Mouse (Mus musculus) forebrain, embryonic 13.5 days (tissue): ENCODE data around the gene Gltp. TPM values are rescaled to one million over a fixed set of nuclear protein-coding genes. Genes with fewer than 3 reads are reported as not detected.

Source experiments
- ATAC-seq: fragments of 200-750 bp; cut with Nextera tagmentation; 2 replicates; pipeline ENCODE4 v1.8.0; 2017
- H3K27ac ChIP-seq: fragments of 300-500 bp; sonication (generic); 2 replicates; pipeline ENCODE4 v1.5.1; 2015; ENCODE audit warnings: inconsistent platforms, mild to moderate bottlenecking, moderate library complexity
- H3K27me3 ChIP-seq: fragments of 300-500 bp; sonication (generic); 2 replicates; pipeline ENCODE4 v1.6.1; 2015; ENCODE audit warnings: mild to moderate bottlenecking, inconsistent platforms
- H3K36me3 ChIP-seq: fragments of 300-500 bp; sonication (generic); 2 replicates; pipeline ENCODE4 v1.6.1; 2015; ENCODE audit warnings: mild to moderate bottlenecking, inconsistent platforms; ENCODE audit not compliant: poor library complexity, severe bottlenecking
- H3K4me1 ChIP-seq: fragments of 300-500 bp; sonication (generic); 2 replicates; pipeline ENCODE4 v1.6.1; 2015; ENCODE audit warnings: inconsistent platforms
- H3K4me2 ChIP-seq: fragments of 300-500 bp; sonication (generic); 2 replicates; pipeline ENCODE4 v1.6.1; 2015; ENCODE audit warnings: inconsistent platforms, mild to moderate bottlenecking, moderate library complexity
- H3K4me3 ChIP-seq: fragments of 300-500 bp; sonication (generic); 2 replicates; pipeline ENCODE4 v1.5.1; 2015; ENCODE audit warnings: mild to moderate bottlenecking, inconsistent platforms
- H3K9ac ChIP-seq: fragments of 300-500 bp; sonication (generic); 2 replicates; pipeline ENCODE4 v1.6.1; 2015; ENCODE audit warnings: mild to moderate bottlenecking, inconsistent platforms
- H3K9me3 ChIP-seq: fragments of 300-500 bp; sonication (generic); replicated peaks from 2 replicates; pipeline ENCODE4 v1.6.1; 2016; ENCODE audit warnings: inconsistent platforms
- WGBS: fragments of 180-500 bp; shearing (Covaris S2); methylation state at CpG from one replicate; pipeline ENCODE4 v1.1.7; 2015; 5-methylcytosine and 5-hydroxymethylcytosine counted together
- polyA plus RNA-seq: library from polyadenylated mRNA; unstranded; fragments of >200 nt; fragmentation: Nextera tagmentation; extraction: Ambion mirVana; gene quantifications from 2 replicates; pipeline ENCODE4 v1.2.1, GENCODE M21; 2015

Gltp gene
- polyA plus RNA-seq, 1 experiment from 2014 or later = 51.7 TPM

DNA sequence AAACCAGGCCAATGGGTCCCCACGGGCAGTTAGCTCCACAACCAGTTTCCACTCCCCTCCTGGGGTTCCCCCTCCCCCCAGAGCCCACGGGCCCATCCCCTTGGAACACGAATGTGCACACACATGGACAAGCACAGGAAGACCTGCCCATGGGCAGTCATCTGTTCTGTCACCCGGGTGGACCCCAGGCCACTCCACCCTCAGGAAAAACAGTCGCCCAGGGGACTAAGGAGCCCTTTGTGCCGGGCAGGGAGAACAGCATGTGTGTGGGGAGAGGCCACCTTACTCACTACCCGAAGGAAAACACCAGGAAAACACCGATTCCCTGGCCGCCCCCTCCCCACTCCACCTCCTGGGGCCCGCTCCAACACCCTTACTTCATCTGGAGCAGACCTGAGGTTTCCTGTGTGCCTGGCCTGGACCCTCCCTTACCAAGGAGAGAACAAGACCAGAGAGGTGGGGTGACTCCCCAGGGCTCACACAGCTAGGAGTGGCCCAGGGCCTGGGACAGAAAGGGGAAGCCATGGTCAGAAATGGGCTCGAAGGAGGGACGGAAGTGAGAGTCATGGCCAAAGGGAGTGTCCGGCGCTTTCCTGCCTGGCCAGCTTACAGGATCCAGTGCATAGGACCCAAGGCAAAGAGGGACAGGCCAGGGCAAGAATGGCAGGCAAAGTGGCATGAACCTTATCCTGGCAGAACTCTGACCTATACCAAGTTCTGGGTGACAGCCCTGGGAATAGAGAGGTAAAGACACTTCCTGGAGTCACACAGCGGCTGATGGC, 36.9 kb downstream of the Gltp start:
- 83% methylated on average over 13 of the region's 15 CpGs for WGBS
- H3K27me3 ChIP-seq = peaks cover 61% of the 10 kb centered on the region

DNA sequence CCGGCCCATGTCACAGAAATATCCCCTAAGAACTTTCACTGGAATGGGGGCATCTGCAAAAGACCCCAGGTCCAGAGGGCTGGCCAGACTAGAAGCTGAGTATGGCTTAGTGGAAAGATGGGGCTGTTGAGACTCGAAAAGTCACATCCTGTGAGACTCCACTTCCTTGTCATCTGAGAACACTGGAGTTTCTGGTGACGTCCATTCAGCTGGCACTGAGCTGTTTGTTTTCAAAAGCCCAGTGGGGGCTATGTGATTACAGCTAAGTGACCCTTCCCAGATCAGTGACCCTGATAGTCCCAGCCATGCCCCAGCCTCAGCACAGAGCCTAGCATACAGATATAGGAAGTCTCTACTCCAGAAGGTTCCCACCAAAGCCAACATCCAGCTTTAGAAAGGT, 39.3 kb downstream of the Gltp start:
- no peak for ATAC-seq
- Histone ChIP-seq H3K27ac (no peak overlapping the region), H3K36me3 (no peaks in the 10 kb centered on the region), H3K9ac (no peak overlapping the region), H3K4me3 (no peak overlapping the region), H3K4me2 (no peak overlapping the region), H3K27me3 (peaks cover 41% of the 10 kb centered on the region), H3K4me1 (peaks cover 19% of the 10 kb centered on the region), H3K9me3 (no peaks in the 10 kb centered on the region)
- 25% methylated on average over 3 of the region's 3 CpGs for WGBS

More for the DNA sequence above, 36.9 kb downstream of the Gltp start:
- H3K4me1 ChIP-seq = peaks cover 15% of the 10 kb centered on the region
- no peak for ATAC-seq
- no peak overlapping the region for H3K27ac ChIP-seq
- no peaks in the 10 kb centered on the region for H3K9me3 ChIP-seq
- no peak overlapping the region for H3K4me3 ChIP-seq
- no peak overlapping the region for H3K9ac ChIP-seq
- H3K4me2 ChIP-seq = no peak overlapping the region
- no peaks in the 10 kb centered on the region for H3K36me3 ChIP-seq

DNA sequence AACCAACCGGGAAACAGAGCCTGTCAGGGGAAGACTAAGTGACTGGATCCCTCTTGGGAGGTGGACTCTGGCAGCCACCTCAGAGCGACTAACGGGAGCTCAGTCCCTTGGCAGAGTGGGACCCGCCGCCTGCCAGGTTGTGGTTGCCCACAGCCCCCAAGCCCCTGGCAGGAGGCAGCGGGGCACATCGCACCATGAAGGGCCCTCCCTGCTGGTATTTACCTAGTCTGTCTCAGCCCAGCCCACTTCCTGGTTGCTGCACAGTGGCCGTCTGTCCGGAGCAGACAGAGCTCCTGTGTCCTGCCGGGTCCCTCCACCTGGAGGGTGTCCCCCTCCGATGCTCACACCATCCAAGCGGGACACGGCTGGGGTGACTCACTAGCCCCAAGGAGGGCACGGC, 39.8 kb downstream of the Gltp start:
- WGBS = 60% methylated on average over 14 of the region's 14 CpGs
- no peaks in the 10 kb centered on the region for H3K9me3 ChIP-seq
- no peak overlapping the region for H3K4me2 ChIP-seq
- no peak overlapping the region for H3K27ac ChIP-seq
- H3K9ac ChIP-seq = no peak overlapping the region
- no peak overlapping the region for H3K4me3 ChIP-seq
- ATAC-seq = no peak
- H3K36me3 ChIP-seq = no peaks in the 10 kb centered on the region
- peaks cover 39% of the 10 kb centered on the region for H3K27me3 ChIP-seq
- peaks cover 19% of the 10 kb centered on the region for H3K4me1 ChIP-seq

DNA sequence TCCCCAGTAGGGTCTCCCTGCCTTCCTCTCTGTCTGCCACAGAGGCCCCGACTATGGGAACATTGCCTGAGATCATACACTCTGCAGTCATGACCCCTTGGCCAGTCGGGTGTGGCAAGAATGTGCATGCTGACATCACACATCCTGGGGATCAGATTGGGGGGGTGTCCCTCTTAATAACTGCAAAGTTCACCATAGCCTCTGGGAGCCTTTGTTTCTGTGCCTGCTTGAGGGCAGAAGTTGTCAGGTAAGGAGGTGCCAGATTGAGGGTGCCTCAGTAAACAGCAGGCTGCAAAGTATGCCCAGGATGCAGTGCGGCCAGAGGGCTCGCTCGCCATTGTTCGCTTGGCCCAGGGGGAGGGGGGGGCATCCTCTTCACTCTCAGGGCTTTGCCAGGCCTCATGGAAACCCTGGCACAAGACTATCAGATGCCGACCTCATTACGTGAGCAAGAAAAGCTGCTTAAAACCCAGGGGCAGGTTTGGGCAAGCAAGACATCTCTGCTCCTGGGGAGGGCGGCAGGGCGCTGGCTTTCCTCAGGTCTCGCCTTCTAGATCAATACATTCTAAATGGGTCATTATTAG, 42.0 kb downstream of the Gltp start:
- Histone ChIP-seq H3K27me3 (peaks cover 30% of the 10 kb centered on the region), H3K9ac (no peak overlapping the region), H3K27ac (no peak overlapping the region), H3K36me3 (no peaks in the 10 kb centered on the region), H3K4me2 (no peak overlapping the region), H3K9me3 (no peaks in the 10 kb centered on the region), H3K4me3 (no peak overlapping the region), H3K4me1 (peaks cover 19% of the 10 kb centered on the region)
- WGBS = 73% methylated on average over 10 of the region's 11 CpGs
- ATAC-seq = no peak

DNA sequence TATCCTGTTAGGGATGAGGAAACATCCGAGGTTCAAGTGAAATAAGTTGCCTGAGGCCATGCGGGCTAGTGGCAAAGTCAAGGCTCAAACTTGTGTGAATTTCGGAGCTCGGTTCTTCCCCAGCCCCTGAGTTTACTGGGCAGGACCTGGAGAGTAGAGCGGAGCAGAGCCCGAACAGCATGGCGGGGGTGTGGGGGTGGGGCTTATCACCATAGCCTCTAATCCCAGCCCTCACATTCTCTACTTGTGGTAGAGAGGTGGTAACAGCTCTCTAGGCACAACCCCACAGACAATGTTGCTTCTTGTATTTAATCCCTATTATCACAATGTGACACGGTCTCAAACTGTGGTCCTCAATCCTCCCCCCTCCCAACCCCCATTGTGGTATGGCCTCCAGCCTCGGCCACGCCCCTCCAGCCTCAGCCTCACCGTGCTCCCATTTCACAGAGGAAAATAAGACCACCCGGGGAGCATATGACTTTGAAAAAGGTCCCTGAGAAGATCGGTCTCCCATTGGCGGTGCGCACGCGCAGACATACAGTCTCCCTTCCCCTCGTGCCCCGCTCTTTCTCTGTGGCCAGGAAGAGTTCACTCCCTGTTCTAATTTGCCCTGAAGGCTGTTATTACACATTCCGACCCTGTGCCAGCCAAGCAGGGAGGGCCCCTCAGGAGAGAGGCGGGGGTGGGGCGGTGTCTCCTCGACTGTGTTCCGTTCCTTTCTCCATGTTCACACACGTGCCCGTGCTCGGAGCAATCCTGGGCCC, 43.4 kb downstream of the Gltp start:
- 0 out of 2 replicates have a peak overlapping the region, but pooled peaks have one; percentile 10 for H3K27ac ChIP-seq
- peak overlapping the region; percentile 31 for H3K4me3 ChIP-seq
- H3K9ac ChIP-seq = peak overlapping the region; percentile 48
- H3K36me3 ChIP-seq = no peaks in the 10 kb centered on the region
- peak; percentile 75 for ATAC-seq
- H3K4me2 ChIP-seq = peak overlapping the region; percentile 58
- H3K9me3 ChIP-seq = no peaks in the 10 kb centered on the region
- peaks cover 19% of the 10 kb centered on the region for H3K4me1 ChIP-seq
- 2% methylated on average over 27 of the region's 27 CpGs for WGBS
- H3K27me3 ChIP-seq = peaks cover 36% of the 10 kb centered on the region

DNA sequence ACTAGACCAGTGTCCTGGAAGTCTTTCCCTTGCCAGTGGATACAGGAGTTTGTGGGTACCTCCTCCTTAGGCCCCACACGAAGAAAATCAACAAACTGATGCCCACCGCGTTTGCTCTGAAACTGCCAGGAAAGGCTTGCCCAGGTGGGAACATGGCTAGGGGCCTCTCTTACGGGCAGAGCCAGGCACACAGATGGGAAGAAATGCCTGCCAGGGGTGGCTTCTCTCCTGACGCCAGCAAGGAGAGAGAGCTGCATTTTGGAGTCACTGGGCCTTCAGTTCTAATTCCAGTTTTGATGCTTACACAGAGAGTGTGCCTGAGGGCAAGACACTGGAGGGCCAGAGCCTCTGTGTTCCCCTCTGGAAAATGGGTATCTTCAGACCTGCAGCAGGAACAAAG, 44.9 kb downstream of the Gltp start:
- Histone ChIP-seq H3K4me3 (no peak overlapping the region), H3K36me3 (no peaks in the 10 kb centered on the region), H3K9me3 (no peaks in the 10 kb centered on the region), H3K4me2 (no peak overlapping the region), H3K27me3 (peaks cover 34% of the 10 kb centered on the region), H3K9ac (no peak overlapping the region), H3K4me1 (peaks cover 19% of the 10 kb centered on the region), H3K27ac (no peak overlapping the region)
- 89% methylated on average over 5 of the region's 5 CpGs for WGBS
- no peak for ATAC-seq

DNA sequence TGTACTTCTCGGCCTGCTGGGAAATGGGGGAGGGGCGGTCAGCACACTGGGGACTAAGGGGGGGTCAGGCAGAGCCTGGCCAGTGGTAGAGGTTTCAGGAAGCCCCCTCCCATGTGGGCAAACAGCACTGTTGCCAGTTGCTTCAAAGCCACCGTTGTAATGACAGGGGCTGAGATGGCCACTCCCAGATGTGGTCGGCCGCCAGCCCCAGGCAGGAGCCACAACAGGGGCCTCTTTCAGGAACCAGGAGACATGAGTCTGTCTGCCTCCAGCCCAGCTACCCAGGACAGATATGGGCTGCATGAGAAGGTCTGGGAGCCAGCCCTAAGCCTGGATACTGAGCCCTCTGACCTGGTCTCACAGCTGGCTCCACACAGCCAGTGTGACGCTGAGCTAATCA, 45.9 kb downstream of the Gltp start:
- H3K36me3 ChIP-seq = no peaks in the 10 kb centered on the region
- H3K4me3 ChIP-seq = no peak overlapping the region
- ATAC-seq = no peak
- H3K4me1 ChIP-seq = peaks cover 19% of the 10 kb centered on the region
- WGBS = 63% methylated on average over 6 of the region's 6 CpGs
- H3K9ac ChIP-seq = no peak overlapping the region
- peaks cover 28% of the 10 kb centered on the region for H3K27me3 ChIP-seq
- no peak overlapping the region for H3K4me2 ChIP-seq
- H3K27ac ChIP-seq = no peak overlapping the region
- H3K9me3 ChIP-seq = no peaks in the 10 kb centered on the region

DNA sequence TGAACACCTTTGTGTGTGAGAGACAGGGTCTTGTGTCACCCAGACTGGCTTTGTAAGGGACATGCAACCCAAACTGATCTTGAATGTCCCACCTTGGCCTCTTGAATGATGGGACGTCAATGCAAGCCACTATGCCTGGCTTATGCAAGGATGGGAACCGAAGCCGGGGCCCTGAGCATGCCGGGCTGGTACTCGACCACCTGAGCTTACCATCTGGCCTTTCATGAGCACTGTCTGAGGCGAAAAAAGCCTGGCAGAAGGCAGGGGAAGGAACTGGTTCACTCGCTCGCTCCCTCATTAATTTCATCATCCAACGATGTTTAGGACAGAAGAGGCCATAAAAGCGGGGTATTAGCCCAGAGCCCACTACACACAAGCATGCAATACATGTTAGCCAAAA, 50.0 kb downstream of the Gltp start:
- Histone ChIP-seq H3K27me3 (peaks cover 39% of the 10 kb centered on the region), H3K4me2 (no peak overlapping the region), H3K9me3 (no peaks in the 10 kb centered on the region), H3K27ac (no peak overlapping the region), H3K9ac (no peak overlapping the region), H3K4me3 (no peak overlapping the region), H3K36me3 (no peaks in the 10 kb centered on the region), H3K4me1 (peaks cover 6% of the 10 kb centered on the region)
- no peak for ATAC-seq
- WGBS = 72% methylated on average over 10 of the region's 10 CpGs

DNA sequence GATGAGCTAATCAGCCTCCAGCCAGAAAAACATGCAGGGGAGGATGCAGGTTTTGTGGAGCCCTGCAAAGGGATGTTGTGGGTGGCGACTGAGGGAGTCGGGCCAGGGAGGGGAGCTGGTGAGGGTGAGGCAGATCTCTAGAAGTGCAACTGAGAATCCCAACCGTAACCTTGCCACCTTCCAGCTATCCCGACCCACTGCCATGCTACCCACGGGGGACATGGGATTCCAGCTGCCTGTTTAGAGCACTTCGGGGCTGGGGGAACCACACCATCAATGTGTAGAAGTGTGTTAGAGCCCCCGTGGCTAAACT, 51.2 kb downstream of the Gltp start:
- no peak; the same call in 1 of the 2 replicates for ATAC-seq
- Histone ChIP-seq H3K9ac (no peak overlapping the region), H3K4me3 (no peak overlapping the region), H3K4me2 (peak overlapping the region; percentile 47), H3K36me3 (no peaks in the 10 kb centered on the region), H3K4me1 (peaks cover 6% of the 10 kb centered on the region), H3K27me3 (peaks cover 42% of the 10 kb centered on the region), H3K9me3 (no peaks in the 10 kb centered on the region), H3K27ac (no peak overlapping the region)
- WGBS = 28% methylated on average over 7 of the region's 7 CpGs

DNA sequence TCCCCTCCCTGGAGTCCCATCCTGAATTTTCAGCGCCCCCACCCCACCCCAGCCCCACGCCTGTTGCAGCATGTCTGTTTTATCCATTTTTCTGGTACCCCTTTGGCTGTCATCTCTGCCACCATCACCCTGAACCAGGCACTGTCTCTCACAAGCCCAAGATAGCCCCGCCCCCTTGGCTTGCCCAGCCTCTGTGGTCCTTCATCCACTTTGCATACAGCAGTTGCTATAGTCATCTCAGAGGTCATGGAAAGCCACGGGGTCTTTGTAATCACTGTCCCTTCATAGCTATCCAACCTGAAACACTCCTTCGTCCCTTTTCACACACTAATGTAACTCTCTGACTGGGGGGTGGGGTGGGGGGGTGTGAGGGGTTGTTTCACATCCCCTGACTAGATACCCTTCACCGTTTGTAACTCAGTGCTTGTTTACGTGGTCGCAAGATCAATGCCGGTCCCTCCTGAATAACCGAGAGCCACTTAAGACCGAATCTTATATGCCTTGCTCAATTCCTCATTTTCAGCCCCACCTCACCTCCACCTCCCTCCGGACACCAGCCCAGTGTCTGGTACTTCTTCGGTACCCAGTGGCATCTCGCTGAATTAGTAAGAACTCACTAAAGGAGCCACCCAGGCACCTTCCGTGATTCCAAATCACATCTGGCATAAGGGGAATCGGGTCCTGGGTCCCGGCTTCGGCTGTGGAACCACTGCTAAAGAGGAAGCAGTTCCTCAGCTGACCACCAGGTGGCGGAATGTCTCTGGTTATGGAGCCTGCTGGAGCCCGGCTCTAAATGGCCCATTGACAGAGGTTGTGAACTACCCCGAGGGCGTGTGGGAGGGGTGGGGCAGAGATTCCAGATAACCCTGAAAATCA, 51.8 kb downstream of the Gltp start:
- H3K27me3 ChIP-seq = peaks cover 42% of the 10 kb centered on the region
- peak; percentile 81 for ATAC-seq
- H3K9ac ChIP-seq = no peak overlapping the region
- no peaks in the 10 kb centered on the region for H3K9me3 ChIP-seq
- no peak overlapping the region for H3K4me3 ChIP-seq
- H3K36me3 ChIP-seq = no peaks in the 10 kb centered on the region
- WGBS = 14% methylated on average over 22 of the region's 22 CpGs
- H3K27ac ChIP-seq = no peak overlapping the region
- peak overlapping the region; percentile 47 for H3K4me2 ChIP-seq
- peaks cover 6% of the 10 kb centered on the region for H3K4me1 ChIP-seq

DNA sequence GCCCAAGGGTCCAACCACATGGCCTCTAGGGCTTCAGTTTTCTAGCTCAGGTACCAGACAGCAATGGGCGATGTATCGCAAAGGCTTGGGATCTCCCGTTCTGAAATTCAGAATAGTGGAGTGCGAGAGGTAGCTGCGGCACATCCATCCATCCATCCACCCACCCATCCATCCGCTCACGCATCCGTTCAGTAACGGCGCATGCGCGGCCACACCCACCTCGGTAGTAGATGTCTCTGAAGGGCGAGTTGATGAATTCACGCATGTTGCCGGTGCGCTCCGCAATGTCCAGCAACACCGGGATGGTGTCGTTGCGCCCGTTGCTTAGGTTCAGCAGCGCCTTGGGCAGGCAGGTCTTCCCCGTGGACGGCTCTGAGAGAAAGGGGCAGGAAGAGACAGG, 54.7 kb downstream of the Gltp start:
- Histone ChIP-seq H3K9me3 (no peaks in the 10 kb centered on the region), H3K4me2 (no peak overlapping the region), H3K4me3 (no peak overlapping the region), H3K4me1 (peaks cover 6% of the 10 kb centered on the region), H3K27me3 (peaks cover 31% of the 10 kb centered on the region), H3K9ac (no peak overlapping the region), H3K36me3 (no peaks in the 10 kb centered on the region), H3K27ac (no peak overlapping the region)
- WGBS = 86% methylated on average over 25 of the region's 25 CpGs
- no peak for ATAC-seq
